Mouse (Mus musculus) MEL (cell line): ENCODE data around the gene Lrrfip2.

Source experiments
- CTCF ChIP-seq, 3 experiments: IDR thresholded peaks in 2 of 3; conservative IDR thresholded peaks in 1 of 3; 2 replicates each; pipeline ENCODE4 v1.5.1; 2011 to 2012; ENCODE audit warnings: low read length in 3 of 3, low read depth in 2 of 3, mild to moderate bottlenecking in 2 of 3, improper control_type of control experiment in 1 of 3, inconsistent platforms in 1 of 3, mixed read lengths in 1 of 3, moderate library complexity in 1 of 3; ENCODE audit not compliant: control insufficient read depth in 1 of 3, insufficient read depth in 1 of 3, poor library complexity in 1 of 3, severe bottlenecking in 1 of 3
- E2F4 ChIP-seq: IDR thresholded peaks from 2 replicates; pipeline ENCODE4 v1.6.1; 2011; ENCODE audit warnings: low read depth, low read length, improper control_type of control experiment, borderline replicate concordance
- GABPA ChIP-seq: IDR thresholded peaks from 2 replicates; pipeline ENCODE4 v1.6.1; 2012; ENCODE audit warnings: low read depth, mild to moderate bottlenecking, inconsistent platforms, low read length, improper control_type of control experiment, moderate library complexity
- MYC ChIP-seq: IDR thresholded peaks from 2 replicates; pipeline ENCODE4 v1.6.1; 2011; ENCODE audit warnings: low read depth, mild to moderate bottlenecking, low read length, improper control_type of control experiment, moderate library complexity
- NELFE ChIP-seq: IDR thresholded peaks from 2 replicates; pipeline ENCODE4 v1.6.1; 2011; ENCODE audit warnings: low read depth, low read length, improper control_type of control experiment
- POLR2A ChIP-seq, 2 experiments: IDR thresholded peaks; 2 replicates each; pipeline ENCODE4 v1.6.1; 2011 to 2012; ENCODE audit warnings: low read length in 2 of 2, mild to moderate bottlenecking in 2 of 2, control low read depth in 1 of 2, improper control_type of control experiment in 1 of 2, low read depth in 1 of 2, moderate library complexity in 1 of 2; ENCODE audit not compliant: control insufficient read depth in 1 of 2, insufficient read depth in 1 of 2, poor library complexity in 1 of 2
- ZKSCAN1 ChIP-seq: IDR thresholded peaks from 2 replicates; pipeline ENCODE4 v1.6.1; 2012; ENCODE audit warnings: low read depth, mild to moderate bottlenecking, inconsistent platforms, low read length, improper control_type of control experiment, moderate library complexity
- ZNF384 ChIP-seq: IDR thresholded peaks from 2 replicates; pipeline ENCODE4 v1.6.1; 2012; ENCODE audit warnings: low read depth, mild to moderate bottlenecking, inconsistent platforms, low read length, improper control_type of control experiment

- TF ChIP-seq CTCF (IDR thresholded peaks at IDR 0.05 in 2 of 3, conservative IDR thresholded peaks at IDR 0.05 in 1 of 3; ENCODE audit: control insufficient read depth in 1 of 3, insufficient read depth in 1 of 3, low read depth in 2 of 3, low read length in 3 of 3, poor library complexity in 1 of 3, severe bottlenecking in 1 of 3) = no peak
- TF ChIP-seq MYC = no peak
- no peak for TF ChIP-seq NELFE
- no peak for TF ChIP-seq POLR2A (IDR thresholded peaks at IDR 0.05; ENCODE audit: control insufficient read depth in 1 of 2, insufficient read depth in 1 of 2, low read depth in 1 of 2, low read length in 2 of 2, poor library complexity in 1 of 2)
- TF ChIP-seq ZKSCAN1 = no peak
- no peak for TF ChIP-seq GABPA
- no peak for TF ChIP-seq ZNF384
- TF ChIP-seq E2F4 = no peak
These were observed 20.7 kb upstream of the Lrrfip2 start for GRCm38 (mm10) chr9:111096419-111097326.
